ENCODE assay signal across 19 mouse cellular contexts in genomic region chr1:182497736-182498135, GRCm38 (mm10). TPM values are rescaled to one million over a fixed set of nuclear protein-coding genes. Genes with fewer than 3 reads are reported as not detected.
A peak's percentile ranks its signal among the peaks of the same experiment; 100 is the strongest.
DNase-seq lines count a peak whose midpoint lies in the region; ATAC-seq and TF ChIP-seq lines count a peak whose summit lies in the region.
"Had no signal": no experiment of that assay in that cellular context is flagged by ENCODE, and none has a peak within 500 bp of the region (broad histone marks: within the 10 kb centered on the region; RNA-seq: fewer than 3 reads in every experiment).

No protein-coding gene starts in this region.

- 0 out of 2 replicates have a peak overlapping the region, but pooled peaks have one; percentile 11 for H3K4me2 ChIP-seq in heart, embryonic 14.5 days (ENCODE audit: low read length)
- H3K4me2 ChIP-seq in kidney, postnatal 0 days (ENCODE audit: low read length), result no peak overlapping the region
- no peak overlapping the region for H3K4me2 ChIP-seq in hindbrain, postnatal 0 days (ENCODE audit: low read depth, low read length)
- H3K4me2 ChIP-seq: embryonic facial prominence, embryonic 15.5 days; intestine, embryonic 15.5 days; limb, embryonic 12.5 days; midbrain, embryonic 13.5 days; neural tube, embryonic 15.5 days had no signal

- peaks cover 75% of the 10 kb centered on the region for H3K4me1 ChIP-seq in heart, embryonic 10.5 days
- H3K4me1 ChIP-seq in liver, adult 2 months (ENCODE audit: control insufficient read depth, insufficient read depth, low read length), result peaks cover 27% of the 10 kb centered on the region
- H3K4me1 ChIP-seq in heart, embryonic 14.5 days (ENCODE audit: control insufficient read depth in 2 of 2, insufficient read depth in 2 of 2, low read length in 2 of 2), result peaks cover 53 to 69% of the 10 kb centered on the region in 2 experiments
- H3K4me1 ChIP-seq in kidney, postnatal 0 days (replicated peaks; ENCODE audit: insufficient read depth, low read length), result peaks cover 27% of the 10 kb centered on the region
- H3K4me1 ChIP-seq in hindbrain, postnatal 0 days (ENCODE audit: insufficient read depth, low read length), result no peaks in the 10 kb centered on the region; the same call in 1 of the 2 replicates

- H3K27ac ChIP-seq in heart, embryonic 10.5 days, result peak overlapping the region; percentile 29; the same call in 1 of the 2 replicates
- H3K27ac ChIP-seq in liver, adult 2 months (replicated peaks; ENCODE audit: insufficient read depth, low read depth, low read length), result no peak overlapping the region
- peak overlapping the region; percentile 59 to 73 for H3K27ac ChIP-seq in heart, embryonic 14.5 days (replicated peaks in 1 of 2; ENCODE audit: control insufficient read depth in 1 of 2, insufficient read depth in 1 of 2, low read depth in 2 of 2, low read length in 2 of 2)
- peak overlapping the region; percentile 78; the same call in 1 of the 2 replicates for H3K27ac ChIP-seq in kidney, postnatal 0 days
- H3K27ac ChIP-seq in hindbrain, postnatal 0 days, result no peak overlapping the region
- H3K27ac ChIP-seq: embryonic facial prominence, embryonic 15.5 days; forebrain, embryonic 10.5 days; limb, embryonic 12.5 days; macrophage; midbrain, embryonic 13.5 days; neural tube, embryonic 15.5 days had no signal

- ATAC-seq in heart, embryonic 14.5 days (ENCODE audit: insufficient number of reproducible peaks, insufficient read depth, low FRiP score, low read depth), result no peak
- no peak for ATAC-seq in kidney, postnatal 0 days (replicated peaks; ENCODE audit: low FRiP score, low read depth)
- ATAC-seq in megakaryocyte, adult 5-6 weeks (ENCODE audit: poor library complexity, severe bottlenecking), result no peak
- no peak for ATAC-seq in hindbrain, postnatal 0 days
- ATAC-seq: intestine, embryonic 15.5 days; midbrain, embryonic 13.5 days had no signal

- H3K4me3 ChIP-seq in heart, embryonic 10.5 days, result no peak overlapping the region
- H3K4me3 ChIP-seq in liver, adult 2 months (ENCODE audit: insufficient read depth, low read depth, low read length), result no peak overlapping the region
- H3K4me3 ChIP-seq in heart, embryonic 14.5 days (ENCODE audit: control insufficient read depth in 1 of 2, insufficient read depth in 1 of 2, low read depth in 1 of 2, low read length in 2 of 2), result no peak overlapping the region
- no peak overlapping the region for H3K4me3 ChIP-seq in kidney, postnatal 0 days (replicated peaks; ENCODE audit: low read depth, low read length)
- H3K4me3 ChIP-seq in hindbrain, postnatal 0 days (ENCODE audit: low read length), result no peak overlapping the region
- H3K4me3 ChIP-seq: embryonic facial prominence, embryonic 15.5 days; forebrain, embryonic 10.5 days; intestine, embryonic 15.5 days; limb, embryonic 12.5 days; midbrain, embryonic 13.5 days; myocyte; neural tube, embryonic 15.5 days had no signal

- TF ChIP-seq POLR2A in liver, adult 2 months (IDR thresholded peaks at IDR 0.05; ENCODE audit: extremely low read depth, insufficient read depth, low read length), result no peak

- TF ChIP-seq CTCF in liver, adult 2 months (IDR thresholded peaks at IDR 0.05; ENCODE audit: low read depth, low read length), result no peak
- no peak for TF ChIP-seq CTCF in kidney, postnatal 0 days (IDR thresholded peaks at IDR 0.05; ENCODE audit: low read depth)
- TF ChIP-seq CTCF in hindbrain, postnatal 0 days (IDR thresholded peaks at IDR 0.05; ENCODE audit: low read depth), result no peak

- H3K9me3 ChIP-seq in heart, embryonic 10.5 days, result no peaks in the 10 kb centered on the region
- no peaks in the 10 kb centered on the region for H3K9me3 ChIP-seq in heart, embryonic 14.5 days (ENCODE audit: control insufficient read depth, low read length)
- no peaks in the 10 kb centered on the region for H3K9me3 ChIP-seq in kidney, postnatal 0 days (replicated peaks; ENCODE audit: low read length)
- H3K9me3 ChIP-seq in hindbrain, postnatal 0 days (ENCODE audit: low read length), result no peaks in the 10 kb centered on the region
- H3K9me3 ChIP-seq: embryonic facial prominence, embryonic 15.5 days; forebrain, embryonic 10.5 days; intestine, embryonic 15.5 days; limb, embryonic 12.5 days; midbrain, embryonic 13.5 days; neural tube, embryonic 15.5 days had no signal

- peaks cover 19% of the 10 kb centered on the region for H3K36me3 ChIP-seq in heart, embryonic 10.5 days
- H3K36me3 ChIP-seq in liver, adult 2 months (ENCODE audit: control insufficient read depth, insufficient read depth, low read length), result no peaks in the 10 kb centered on the region
- H3K36me3 ChIP-seq in heart, embryonic 14.5 days (ENCODE audit: control insufficient read depth, insufficient read depth, low read length), result peaks cover 12% of the 10 kb centered on the region
- peaks cover 6% of the 10 kb centered on the region; the same call in 1 of the 2 replicates for H3K36me3 ChIP-seq in kidney, postnatal 0 days (ENCODE audit: insufficient read depth, low read length)
- no peaks in the 10 kb centered on the region for H3K36me3 ChIP-seq in hindbrain, postnatal 0 days (ENCODE audit: insufficient read depth, low read length)
- H3K36me3 ChIP-seq: intestine, embryonic 15.5 days had no signal

- no peak overlapping the region for H3K9ac ChIP-seq in liver, adult 2 months (ENCODE audit: low read depth, low read length)
- H3K9ac ChIP-seq in heart, embryonic 14.5 days (ENCODE audit: low read length), result no peak overlapping the region
- H3K9ac ChIP-seq in kidney, postnatal 0 days (ENCODE audit: low read depth, low read length), result no peak overlapping the region
- no peak overlapping the region for H3K9ac ChIP-seq in hindbrain, postnatal 0 days (replicated peaks; ENCODE audit: low read length)
- H3K9ac ChIP-seq: embryonic facial prominence, embryonic 15.5 days; intestine, embryonic 15.5 days; limb, embryonic 12.5 days; midbrain, embryonic 13.5 days; neural tube, embryonic 15.5 days had no signal

- intact Hi-C loops in heart, postnatal 14 days (cut with DNase I), result no loop called here

- H3K79me2 ChIP-seq in liver, adult 2 months (ENCODE audit: control insufficient read depth, insufficient read depth, low read length), result peaks cover 6% of the 10 kb centered on the region; the same call in 1 of the 2 replicates

- no peaks in the 10 kb centered on the region for H3K27me3 ChIP-seq in heart, embryonic 10.5 days (ENCODE audit: insufficient read depth, poor library complexity, severe bottlenecking)
- H3K27me3 ChIP-seq in liver, adult 2 months (ENCODE audit: control insufficient read depth, insufficient read depth, low read length), result no peaks in the 10 kb centered on the region
- H3K27me3 ChIP-seq in heart, embryonic 14.5 days (ENCODE audit: control insufficient read depth, insufficient read depth, low read length), result no peaks in the 10 kb centered on the region
- H3K27me3 ChIP-seq in kidney, postnatal 0 days (ENCODE audit: insufficient read depth, low read length), result no peaks in the 10 kb centered on the region
- no peaks in the 10 kb centered on the region for H3K27me3 ChIP-seq in hindbrain, postnatal 0 days (ENCODE audit: insufficient read depth, low read length)
- H3K27me3 ChIP-seq: embryonic facial prominence, embryonic 15.5 days; intestine, embryonic 15.5 days; limb, embryonic 12.5 days; midbrain, embryonic 13.5 days; neural tube, embryonic 15.5 days had no signal

- DNase-seq in heart, embryonic 10.5 days (ENCODE audit: low spot score), result no peak
- no peak for DNase-seq in heart, postnatal 14 days
- peak; percentile 65 for DNase-seq in liver, adult 2 months (ENCODE audit: extremely low read depth, low read depth, low spot score)
- no peak for DNase-seq in liver
- DNase-seq in kidney, postnatal 0 days (ENCODE audit: low spot score), result peak; percentile 32
- DNase-seq in hindbrain, postnatal 0 days (ENCODE audit: low spot score), result no peak
- DNase-seq: adrenal gland, adult 8-10 months; B cell, adult 2 months; gastrocnemius, postnatal 10 days had no signal

- WGBS in heart, embryonic 10.5 days, result 37% methylated on average over 4 of the region's 4 CpGs
- WGBS in liver, adult 2 months, result 44% methylated on average over 4 of the region's 4 CpGs
- 14% methylated on average over 4 of the region's 4 CpGs for WGBS in heart, embryonic 14.5 days
- 45% methylated on average over 4 of the region's 4 CpGs for WGBS in kidney, postnatal 0 days
- 52% methylated on average over 4 of the region's 4 CpGs for WGBS in hindbrain, postnatal 0 days

RNA-seq across cellular contexts. Expression of gene Capn2, which starts 19.7 kb away (rescaled TPM):
- polyA plus RNA-seq in heart, embryonic 10.5 days (2016; fragmentation: Nextera tagmentation; extraction: Ambion mirVana), result 96.0 and 107 TPM in 2 replicates
- total RNA-seq in heart, postnatal 14 days (2021), result 10 to 100 TPM; 69.8 to 72.5 TPM
- 27.8 and 28.1 TPM in 2 replicates for total RNA-seq in liver, adult 2 months (2014; rRNA removed)
- polyA plus RNA-seq in liver, adult 2 months (2012; rRNA removed), result 9.3 and 10.3 TPM in 2 replicates
- polyA plus RNA-seq in heart, embryonic 14.5 days (2014; fragmentation: Nextera tagmentation; extraction: Ambion mirVana), result 71.2 and 76.6 TPM in 2 replicates
- 95.1 and 106 TPM in 2 replicates for polyA plus RNA-seq in kidney, postnatal 0 days (2015; fragmentation: Nextera tagmentation; extraction: Ambion mirVana)
- 108 and 122 TPM in 2 replicates for total RNA-seq in megakaryocyte, adult 5-6 weeks (2015)
- total RNA-seq in megakaryocyte, adult 5-6 weeks (2017), result 174 and 241 TPM in 2 replicates
- total RNA-seq in hindbrain, postnatal 0 days (2014; rRNA removed), result 79.7 and 87.2 TPM in 2 replicates
- polyA plus RNA-seq in hindbrain, postnatal 0 days (2015; fragmentation: Nextera tagmentation; extraction: Ambion mirVana), result 82.2 and 83.7 TPM in 2 replicates

Comparison
In these comparisons a context has a peak if more than half of its experiments do, and no peak if none do; other contexts are left out.
1. DNase-seq: peak in liver, adult 2 months (single experiment) and kidney, postnatal 0 days (single experiment); none in heart, embryonic 10.5 days (single experiment), heart, postnatal 14 days (0 of 2), liver (single experiment) and hindbrain, postnatal 0 days (single experiment).
2. H3K27ac ChIP-seq: peak in heart, embryonic 10.5 days (single experiment), heart, embryonic 14.5 days (2 of 2) and kidney, postnatal 0 days (single experiment); none in liver, adult 2 months (single experiment) and hindbrain, postnatal 0 days (single experiment).